Mouse (Mus musculus): ENCODE measurements around the gene Lrrc8d.
"Not testable (repeated sequence)": the region's sequence is repeated elsewhere in the genome, so short reads cannot be mapped to it uniquely, and the experiment has no call there.

Lrrc8d gene

GRCm38 (mm10) chr5:105684861-105685600, 14.7 kb upstream of the Lrrc8d start:
- peak; percentile 63 for DNase-seq (ENCODE audit: low read depth)

GRCm38 (mm10) chr5:105685780-105686305, 13.9 kb upstream of the Lrrc8d start:
- not testable (repeated sequence) for DNase-seq (ENCODE audit: low read depth)

- DNase-seq (ENCODE audit: low read depth), result no peak
Observed at GRCm38 (mm10) chr5:105686331-105686995, 13.3 kb upstream of the Lrrc8d start.

DNA sequence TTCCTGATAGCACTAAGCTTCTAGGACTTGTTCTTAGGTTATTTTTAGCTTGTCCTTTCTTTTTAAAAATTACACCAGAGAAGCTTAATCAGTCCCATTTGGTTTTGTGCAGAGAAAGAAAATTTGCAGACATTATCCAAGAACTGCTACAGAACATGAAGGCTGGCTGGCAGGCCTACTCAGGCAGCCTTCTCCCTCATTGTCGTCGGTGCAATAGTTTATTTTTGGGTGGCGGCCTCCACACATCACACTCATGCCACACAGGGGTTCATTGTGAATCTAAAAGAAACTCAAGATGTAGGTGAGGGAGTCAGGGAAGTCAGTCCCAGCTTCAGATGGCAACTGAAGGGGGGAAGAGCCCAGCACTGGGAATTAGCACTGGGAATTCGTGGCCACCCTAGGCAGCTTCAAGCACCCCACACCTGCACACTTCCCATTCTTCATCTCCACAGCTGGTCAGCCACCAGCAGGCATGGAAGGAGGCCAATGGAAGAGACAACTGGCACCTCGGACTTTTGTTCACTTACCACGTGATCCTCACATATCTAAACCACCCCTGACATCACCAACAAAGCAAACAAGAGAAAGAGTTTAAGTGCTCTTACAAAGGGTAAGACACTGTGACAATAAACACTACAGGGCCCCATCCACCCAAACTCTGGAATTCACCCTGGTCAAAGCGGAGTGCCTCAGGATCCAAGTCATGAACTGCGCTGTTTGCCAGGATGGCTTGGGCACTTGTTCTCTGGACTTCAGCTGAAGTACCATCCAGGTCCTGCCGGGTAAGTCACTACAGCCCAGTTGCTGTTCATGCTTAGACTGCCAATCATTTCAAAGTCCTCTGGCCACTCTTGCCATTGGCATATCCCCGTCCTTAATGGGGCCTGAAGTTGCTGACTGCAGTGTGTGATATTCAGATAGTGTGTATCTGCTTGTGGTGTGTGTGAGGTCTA, 9.0 kb upstream of the Lrrc8d start:
- DNase-seq (ENCODE audit: low read depth), result no peak

- DNase-seq (ENCODE audit: low read depth), result no peak
Observed at GRCm38 (mm10) chr5:105691645-105692044, 8.1 kb upstream of the Lrrc8d start.

- no peak for DNase-seq (ENCODE audit: low read depth)
Observed at GRCm38 (mm10) chr5:105694339-105694930, 5.3 kb upstream of the Lrrc8d start.

GRCm38 (mm10) chr5:105696049-105696448, 3.7 kb upstream of the Lrrc8d start:
- DNase-seq (ENCODE audit: low read depth), result no peak

GRCm38 (mm10) chr5:105697886-105698285, 1.9 kb upstream of the Lrrc8d start:
- DNase-seq (ENCODE audit: low read depth), result no peak

- no peak for DNase-seq (ENCODE audit: low read depth)
Observed at GRCm38 (mm10) chr5:105698694-105699093, 1.1 kb upstream of the Lrrc8d start.

- no peak for DNase-seq (ENCODE audit: low read depth)
Observed at GRCm38 (mm10) chr5:105700070-105700851, 492 bp downstream of the Lrrc8d start.

GRCm38 (mm10) chr5:105701326-105701725, 1.6 kb downstream of the Lrrc8d start:
- DNase-seq (ENCODE audit: low read depth), result no peak

- DNase-seq (ENCODE audit: low read depth), result no peak
Observed at GRCm38 (mm10) chr5:105701844-105702243, 2.1 kb downstream of the Lrrc8d start.

- DNase-seq (ENCODE audit: low read depth), result no peak
Observed at GRCm38 (mm10) chr5:105702580-105703285, 3.0 kb downstream of the Lrrc8d start.

- DNase-seq (ENCODE audit: low read depth), result no peak
Observed at GRCm38 (mm10) chr5:105703286-105703655, 3.5 kb downstream of the Lrrc8d start.

DNA sequence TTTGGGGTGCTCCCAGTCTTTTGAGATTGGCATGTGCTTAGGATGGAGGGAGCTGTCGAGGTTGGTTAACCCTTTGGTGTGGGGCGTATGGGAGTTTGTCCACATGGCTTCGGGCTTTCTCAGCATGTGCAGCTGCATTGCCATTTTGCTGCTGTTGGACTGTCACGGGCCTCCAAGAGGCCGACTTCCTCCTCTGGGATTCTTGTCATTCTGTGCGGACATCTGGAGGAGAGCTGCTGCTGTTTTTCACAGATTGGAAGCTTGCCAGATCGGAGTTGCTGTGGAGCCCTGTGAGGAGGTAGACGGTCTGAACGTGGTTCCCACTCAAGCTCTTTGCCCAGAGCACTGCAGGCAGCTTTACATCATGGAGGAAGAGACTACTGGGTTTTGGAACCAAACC, 4.8 kb downstream of the Lrrc8d start:
- DNase-seq (ENCODE audit: low read depth), result no peak

GRCm38 (mm10) chr5:105706635-105707034, 6.9 kb downstream of the Lrrc8d start:
- no peak for DNase-seq (ENCODE audit: low read depth)

DNA sequence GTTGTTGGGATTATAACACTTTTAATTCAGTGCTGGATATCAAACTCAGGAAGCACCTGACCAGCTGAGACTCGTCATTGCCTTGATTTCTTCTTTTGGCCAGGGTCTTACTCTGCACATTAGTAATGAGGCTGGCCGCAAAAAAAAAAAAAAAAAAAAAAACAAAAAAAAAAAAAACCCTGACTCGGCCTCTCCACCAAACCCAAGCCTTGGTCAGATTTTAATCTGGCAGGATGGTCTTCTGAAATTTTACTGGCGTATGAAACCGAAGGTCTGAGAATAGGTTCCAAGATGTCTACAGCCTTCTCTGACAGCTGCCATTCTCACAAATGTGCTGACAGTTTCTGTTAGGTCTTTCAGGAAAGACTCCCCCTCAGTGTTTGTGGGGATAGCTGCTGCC, 8.5 kb downstream of the Lrrc8d start:
- no peak for DNase-seq (ENCODE audit: low read depth)

DNA sequence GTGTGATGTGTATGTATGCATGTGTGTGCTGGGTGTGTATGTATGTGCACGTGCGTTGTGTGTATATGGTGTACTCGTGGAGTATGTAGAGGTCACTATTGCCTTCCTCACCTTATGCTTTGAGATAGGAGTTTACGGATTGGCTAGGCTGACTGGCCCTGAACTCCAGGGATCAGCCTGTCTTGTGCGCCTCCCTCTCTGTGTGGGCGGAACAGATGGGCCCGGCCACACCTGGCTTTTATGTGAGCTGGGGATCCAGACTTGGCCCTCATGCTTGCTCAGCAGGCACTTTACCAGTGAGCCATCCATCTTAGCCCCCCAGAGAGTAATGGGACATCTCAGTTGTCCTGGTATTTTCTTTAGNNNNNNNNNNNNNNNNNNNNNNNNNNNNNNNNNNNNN, 10.7 kb downstream of the Lrrc8d start:
- DNase-seq (ENCODE audit: low read depth), result no peak

DNA sequence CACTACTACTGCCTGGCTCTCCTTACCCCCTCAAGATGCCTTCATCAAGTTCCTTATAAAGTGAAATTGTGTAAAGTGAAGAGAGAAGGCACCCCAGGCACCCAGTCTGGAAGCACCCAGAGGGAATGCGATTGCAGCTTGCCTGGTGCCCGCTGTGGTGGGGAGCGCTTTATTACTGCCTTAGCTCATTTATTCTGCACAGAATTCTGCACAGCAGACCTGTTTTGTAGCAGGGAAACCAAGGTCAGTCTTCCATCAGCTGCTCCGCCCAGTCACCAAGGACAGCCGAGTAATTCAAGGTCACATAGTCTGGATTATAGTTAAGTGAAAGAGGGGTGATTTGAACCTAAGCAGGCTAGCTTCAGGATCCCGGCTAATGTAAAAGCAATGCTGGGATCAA, 14.7 kb downstream of the Lrrc8d start:
- DNase-seq (ENCODE audit: low read depth), result no peak

DNA sequence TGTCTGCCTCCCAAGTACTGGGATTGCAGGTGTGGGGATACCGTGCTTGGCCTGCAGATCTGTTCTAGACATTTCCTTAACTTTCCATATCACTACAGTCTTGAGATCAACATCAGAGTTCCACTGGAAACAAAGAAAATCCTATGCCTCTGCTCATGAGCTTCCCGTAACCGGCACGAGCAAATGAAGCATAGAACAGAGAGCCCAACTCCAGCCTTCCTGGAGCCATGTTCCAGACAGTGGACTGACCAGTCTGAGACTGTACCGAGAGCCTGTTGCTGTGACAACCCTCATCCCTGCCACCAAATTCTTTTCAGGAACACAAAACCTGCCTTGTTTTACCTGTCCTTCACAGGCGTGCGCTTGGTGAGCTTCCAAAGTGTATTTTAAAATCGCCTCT, 15.3 kb downstream of the Lrrc8d start:
- DNase-seq (ENCODE audit: low read depth), result no peak
